Mouse (Mus musculus) kidney, adult 8-10 months (tissue): Measurements from ENCODE around the gene Kdm5d.

Experiments
- DNase-seq, 2 experiments: peaks; one replicate each; pipeline ENCODE4 v3.0.0; 2022

The Kdm5d gene

GRCm38 (mm10) chrY:897393-898227, at the start of gene Kdm5d:
Gene Kdm5d (plus strand): TSS chrY:897788.
- DNase-seq, result peak in 1 of 2 experiments; percentile 64

- DNase-seq, result no peak
Measured at GRCm38 (mm10) chrY:872404-872803, 25.2 kb upstream of the Kdm5d start.

GRCm38 (mm10) chrY:872855-873549, 24.6 kb upstream of the Kdm5d start:
- DNase-seq, result peak in 1 of 2 experiments; percentile 1
